Mouse (Mus musculus): ENCODE measurements at regions not wholly inside any gene's neighbourhood (a gene's known extent, or its start where the extent isn't known, plus 50 kb on each side); places are given as distances from the start of the nearest gene placed in this dataset.
"Not testable (repeated sequence)": the region's sequence is repeated elsewhere in the genome, so short reads cannot be mapped to it uniquely, and the experiment has no call there.

GRCm38 (mm10) chr15:87818566-87818965 is 274.5 kb downstream of the Fam19a5 start:
- no peak for DNase-seq

- DNase-seq: no peak
Observed at GRCm38 (mm10) chr15:87842097-87842496, 298.0 kb downstream of the Fam19a5 start.

DNA sequence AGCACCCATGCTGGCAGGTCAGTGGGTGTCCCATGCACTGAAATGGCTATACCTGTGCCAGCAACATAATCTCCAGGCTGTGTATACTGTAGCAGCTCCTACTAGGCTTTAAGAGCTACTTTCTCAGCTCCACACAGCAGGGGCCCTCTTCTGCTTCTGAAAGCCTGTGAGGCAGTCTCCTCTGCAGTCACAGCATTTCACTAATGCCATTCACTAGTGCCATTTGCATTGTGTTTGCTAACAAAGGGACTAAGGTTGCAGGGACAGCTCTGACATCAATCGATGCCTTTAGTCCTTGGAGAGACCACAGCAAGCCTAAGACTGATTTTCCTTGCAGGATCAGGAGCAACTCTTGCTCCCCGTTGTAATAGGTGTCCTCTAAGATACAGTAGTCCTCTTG is 315.0 kb downstream of the Fam19a5 start:
- DNase-seq: no peak

- DNase-seq: no peak
Observed at GRCm38 (mm10) chr15:87876286-87876899, 332.3 kb downstream of the Fam19a5 start.

- no peak for DNase-seq
Observed at GRCm38 (mm10) chr15:87890903-87891302, 346.8 kb downstream of the Fam19a5 start.

GRCm38 (mm10) chr15:87894866-87895265 is 350.8 kb downstream of the Fam19a5 start:
- DNase-seq: not testable (repeated sequence)

DNA sequence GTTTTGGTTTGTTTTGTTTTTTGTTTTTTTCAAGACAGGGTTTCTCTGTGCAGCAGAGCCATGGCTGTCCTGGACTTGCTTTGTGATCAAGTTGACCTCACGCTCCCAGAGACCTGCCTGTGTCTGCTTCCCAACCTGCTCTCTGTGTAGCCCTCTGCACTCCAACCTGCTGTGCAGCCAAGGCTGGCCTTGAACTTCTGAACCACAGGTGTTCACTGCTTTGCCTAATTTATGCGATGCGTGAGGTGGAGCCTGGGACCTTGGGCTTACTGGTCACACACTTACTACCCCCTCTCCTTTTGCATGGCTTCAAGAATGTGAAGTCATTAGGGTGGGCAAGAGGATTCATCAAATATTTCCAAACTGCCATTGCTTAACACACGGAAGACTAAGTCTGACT is 354.6 kb downstream of the Fam19a5 start:
- DNase-seq: no peak

GRCm38 (mm10) chr15:87904436-87904835 is 360.3 kb downstream of the Fam19a5 start:
- DNase-seq: no peak

DNA sequence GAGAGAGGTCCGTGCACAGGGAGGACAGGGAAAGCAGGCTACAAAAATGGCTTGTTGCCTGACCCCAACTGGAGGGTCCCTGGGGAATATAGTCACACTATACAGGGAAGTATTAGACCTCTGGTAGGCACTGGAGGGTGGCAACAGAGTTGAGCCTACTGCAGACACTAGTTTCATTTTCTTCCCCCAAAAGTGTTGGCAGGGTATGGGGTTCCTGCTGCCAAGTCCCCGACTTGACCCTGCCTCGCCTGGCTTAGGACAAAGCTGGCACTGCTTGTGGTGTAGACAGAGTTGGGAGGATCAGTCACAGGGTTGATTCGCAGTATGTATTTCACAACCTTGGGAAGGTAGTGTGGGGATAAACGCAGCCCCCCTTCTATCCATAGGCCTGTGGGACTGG is 362.2 kb downstream of the Fam19a5 start:
- no peak for DNase-seq

DNA sequence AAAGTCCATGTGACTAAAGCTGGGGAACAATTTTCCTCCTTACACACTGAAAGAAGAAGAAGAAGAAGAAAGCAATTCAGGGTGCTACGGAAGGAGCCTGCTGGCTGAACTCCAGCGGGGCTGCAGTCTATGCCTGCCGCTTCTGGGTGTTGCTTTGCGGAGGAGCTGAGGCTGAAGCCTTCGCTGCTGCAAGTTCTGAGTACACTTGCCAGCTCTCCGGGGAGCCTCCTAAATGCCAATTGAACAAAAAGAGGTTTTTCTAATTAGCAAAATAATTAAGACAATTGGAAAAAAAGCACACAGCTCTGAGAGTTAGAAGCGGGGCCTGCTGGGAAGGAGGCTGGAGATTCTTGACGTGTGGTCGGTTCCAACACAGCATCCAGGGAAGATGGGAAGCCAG is 378.0 kb downstream of the Fam19a5 start:
- DNase-seq: no peak

GRCm38 (mm10) chr15:87922781-87923446 is 378.8 kb downstream of the Fam19a5 start:
- DNase-seq: no peak

DNA sequence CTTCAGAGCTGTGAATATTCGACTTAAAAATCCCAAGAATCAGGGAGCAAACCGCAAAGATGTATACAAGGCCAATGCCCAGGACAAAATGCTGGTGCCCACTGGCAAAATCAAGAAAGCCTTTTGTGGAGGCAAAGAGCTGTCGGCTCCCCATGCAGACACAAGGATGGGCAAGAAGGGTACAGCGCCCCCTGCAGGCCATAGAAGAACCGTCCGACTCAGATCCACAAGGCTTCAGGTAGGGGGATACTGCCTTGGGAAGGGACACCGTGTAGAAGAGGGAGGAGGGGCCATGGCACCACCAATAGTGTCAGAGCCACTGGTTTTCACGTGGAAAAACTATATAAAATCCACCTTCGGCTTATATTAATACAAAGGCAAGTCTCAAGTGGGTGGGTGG is 379.8 kb downstream of the Fam19a5 start:
- no peak for DNase-seq

DNA sequence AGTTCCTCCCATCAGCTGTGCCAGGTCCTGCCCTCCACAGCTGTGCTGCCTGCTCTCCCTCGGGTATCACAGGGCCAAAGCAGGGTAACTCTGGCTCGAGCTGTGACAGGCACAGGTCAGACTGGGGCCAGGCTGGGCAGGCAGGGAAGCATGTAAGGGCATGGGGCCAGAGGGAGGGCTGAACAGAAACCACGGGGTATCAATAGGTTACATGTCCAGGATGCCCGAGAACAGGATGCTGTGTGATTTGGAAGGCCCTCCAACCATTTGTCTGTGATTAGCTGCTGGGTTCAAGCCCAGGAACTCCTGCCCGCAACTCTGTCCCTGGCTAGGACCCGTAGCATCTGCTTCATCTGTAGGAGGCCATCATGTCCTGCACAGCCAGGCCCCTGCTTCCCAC is 391.9 kb downstream of the Fam19a5 start:
- no peak for DNase-seq

GRCm38 (mm10) chr15:87940837-87941236 is 396.7 kb downstream of the Fam19a5 start:
- no peak for DNase-seq

DNA sequence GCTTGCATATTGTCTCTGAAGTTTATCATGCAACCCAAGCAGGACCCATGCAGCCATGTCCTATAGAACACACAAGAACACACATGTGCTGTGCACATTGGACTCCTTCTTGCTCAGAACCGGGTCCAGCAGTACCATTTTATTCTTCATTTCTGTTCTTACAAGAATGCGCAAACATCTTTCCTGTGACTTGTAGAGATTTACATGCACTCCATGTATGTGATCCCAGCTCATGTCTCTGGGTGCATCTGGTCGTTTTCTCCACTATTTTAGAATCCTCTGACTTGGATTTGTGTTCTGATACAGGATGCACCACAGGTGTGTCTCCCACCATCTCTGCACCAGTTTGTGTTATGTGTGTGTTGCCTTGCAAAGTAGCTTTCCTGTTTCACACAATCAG is 408.4 kb downstream of the Fam19a5 start:
- no peak for DNase-seq

DNA sequence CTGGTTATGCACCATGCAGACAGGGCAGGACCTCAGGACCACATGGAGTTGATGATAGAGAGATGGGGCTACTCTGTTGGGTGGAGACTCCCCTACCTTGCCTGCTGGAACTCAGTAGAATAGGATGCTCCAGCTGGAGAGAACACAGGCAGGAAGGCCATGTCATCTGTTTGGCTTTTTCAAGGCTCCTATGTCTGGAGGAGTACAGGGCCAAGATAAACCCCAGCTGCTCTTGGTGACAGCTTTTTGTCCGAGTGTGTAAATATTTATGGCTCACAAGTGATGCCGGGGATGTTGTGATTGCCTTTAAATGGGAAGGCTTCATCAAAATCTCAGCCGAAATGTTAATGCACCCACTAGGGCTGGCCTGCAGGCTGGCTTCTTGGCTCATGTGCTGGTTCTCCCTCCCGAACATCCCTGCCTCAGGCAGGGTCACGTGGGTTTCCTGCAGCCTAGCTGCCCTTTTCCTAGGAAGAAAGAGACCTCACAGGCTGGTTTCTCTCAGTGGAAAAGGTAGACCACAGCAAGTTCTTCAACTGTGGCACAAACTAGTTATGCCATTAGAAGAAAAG is 411.7 kb downstream of the Fam19a5 start:
- DNase-seq: no peak

- no peak for DNase-seq
Observed at GRCm38 (mm10) chr15:87958866-87959265, 414.8 kb downstream of the Fam19a5 start.

DNA sequence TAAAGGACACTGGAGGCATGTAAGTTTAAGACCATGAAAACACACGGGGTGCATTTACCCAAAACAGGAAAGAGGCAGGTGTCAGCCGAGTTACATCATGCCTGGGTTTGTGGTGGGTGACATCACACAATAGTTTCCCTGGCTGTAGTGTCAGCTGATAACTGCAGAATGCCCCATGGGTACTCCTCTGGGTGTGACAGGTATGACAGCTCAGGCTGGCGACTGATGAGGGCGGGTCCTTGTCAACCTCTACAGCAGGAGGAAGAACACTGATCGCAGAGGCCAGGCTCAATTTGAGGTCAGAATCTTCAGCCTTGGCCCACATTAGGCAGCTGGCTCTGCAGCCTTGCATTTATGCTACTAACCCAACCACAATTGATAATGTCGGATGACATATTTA is 428.5 kb downstream of the Fam19a5 start:
- DNase-seq: no peak

GRCm38 (mm10) chr15:87987322-87987985 is 443.4 kb downstream of the Fam19a5 start:
- DNase-seq: no peak

GRCm38 (mm10) chr15:87994546-87994945 is 450.4 kb downstream of the Fam19a5 start:
- DNase-seq: no peak

DNA sequence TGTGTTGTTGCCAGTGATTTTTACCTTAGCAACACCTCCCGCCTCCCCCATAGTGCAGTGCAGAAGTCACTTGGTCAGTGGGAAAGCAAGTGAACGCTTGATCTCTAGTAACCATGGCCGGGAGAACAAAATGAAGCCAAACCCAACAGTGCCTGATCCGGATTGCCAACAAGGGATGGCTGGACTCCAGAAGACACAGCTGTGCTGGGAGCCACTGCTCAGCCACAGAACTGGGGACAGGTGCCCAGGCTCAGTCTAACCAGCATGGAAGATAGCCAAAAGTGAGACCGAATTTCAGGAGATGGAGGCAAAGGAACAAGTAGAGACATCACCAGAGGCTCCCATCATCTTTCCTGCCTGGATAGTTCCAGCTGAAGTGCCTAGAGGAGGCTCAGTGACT is 473.0 kb downstream of the Fam19a5 start:
- no peak for DNase-seq

DNA sequence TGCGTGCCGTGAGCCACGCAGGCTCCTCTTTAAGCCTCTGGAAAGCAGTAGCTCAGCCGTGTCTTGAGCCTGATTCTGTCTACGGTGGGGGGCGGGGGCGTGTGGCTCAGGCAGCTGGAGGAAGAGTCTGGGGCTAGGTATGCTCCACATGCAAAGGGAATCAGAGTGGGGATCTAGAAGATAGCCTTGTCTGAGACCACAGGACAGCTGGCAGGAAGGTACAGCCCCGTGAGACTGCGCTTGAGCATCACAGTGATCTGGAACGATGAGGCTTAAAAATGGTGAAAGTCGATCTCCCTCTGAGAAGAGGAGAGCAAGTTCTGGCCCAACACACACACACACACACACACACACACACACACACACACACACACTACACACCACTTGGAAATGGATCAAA is 488.7 kb downstream of the Fam19a5 start:
- DNase-seq: no peak

DNA sequence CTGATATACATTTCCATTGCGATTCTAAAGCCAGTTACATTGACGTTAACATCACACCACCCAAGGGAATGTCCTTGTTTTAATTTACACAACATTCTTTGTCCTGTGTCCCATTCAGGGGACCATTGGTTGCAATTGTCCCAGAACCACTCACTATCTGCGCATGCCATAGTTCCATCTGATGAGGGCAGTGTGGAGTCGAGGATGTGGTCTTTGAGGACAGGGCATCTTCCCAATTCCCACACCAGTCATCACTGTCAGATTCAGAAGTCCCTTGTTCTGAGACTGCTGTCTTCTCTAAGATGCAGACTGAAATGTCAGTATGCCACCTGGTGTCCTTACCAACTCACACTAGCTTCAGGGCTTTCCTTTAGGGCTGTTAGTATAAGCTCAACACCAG is 489.6 kb downstream of the Fam19a5 start:
- no peak for DNase-seq

DNA sequence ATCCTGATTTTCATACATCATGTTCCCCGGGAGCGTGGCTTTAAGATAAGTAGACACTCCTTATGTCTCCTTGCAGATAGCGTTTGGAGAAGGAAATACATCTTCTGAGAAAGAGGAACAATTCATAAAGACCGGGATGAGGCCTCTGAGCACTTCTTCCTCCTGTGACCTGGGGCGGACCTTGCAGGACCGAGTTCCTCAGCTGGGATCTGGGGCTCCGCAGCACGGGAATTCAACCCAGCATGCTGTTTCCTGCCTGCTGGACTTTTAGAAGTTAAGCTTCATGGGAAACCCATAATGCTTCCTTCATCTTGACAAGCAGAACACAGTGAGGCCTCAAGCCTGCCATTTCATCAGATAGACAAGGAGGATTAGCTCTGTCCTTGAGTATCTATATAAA is 491.4 kb downstream of the Fam19a5 start:
- DNase-seq: no peak
